9 mouse cellular contexts compared by ENCODE assay signal in genomic region chr14:121646617-121647016, GRCm38 (mm10).
DNase-seq lines count a peak whose midpoint lies in the region; ATAC-seq lines count a peak whose summit lies in the region.
"Had no signal": no experiment of that assay in that cellular context is flagged by ENCODE, and none has a peak within 500 bp of the region (broad histone marks: within the 10 kb centered on the region; RNA-seq: fewer than 3 reads in every experiment).

No protein-coding gene starts in this region.

- H3K36me3 ChIP-seq in heart, embryonic 11.5 days (ENCODE audit: control insufficient read depth, insufficient read depth, low read length) = no peaks in the 10 kb centered on the region
- no peaks in the 10 kb centered on the region for H3K36me3 ChIP-seq in neural tube, embryonic 15.5 days
- H3K36me3 ChIP-seq: liver, embryonic 13.5 days had no signal

- no peaks in the 10 kb centered on the region for H3K9me3 ChIP-seq in heart, embryonic 11.5 days (replicated peaks; ENCODE audit: control insufficient read depth, low read length)
- H3K9me3 ChIP-seq in neural tube, embryonic 15.5 days (replicated peaks) = no peaks in the 10 kb centered on the region
- H3K9me3 ChIP-seq: hindbrain, embryonic 15.5 days; liver, embryonic 13.5 days had no signal

- no peak overlapping the region for H3K4me3 ChIP-seq in heart, embryonic 11.5 days (ENCODE audit: low read depth, low read length)
- H3K4me3 ChIP-seq in neural tube, embryonic 15.5 days (replicated peaks) = no peak overlapping the region
- H3K4me3 ChIP-seq: hindbrain, embryonic 15.5 days; liver, embryonic 13.5 days had no signal

- no peak overlapping the region for H3K9ac ChIP-seq in heart, embryonic 11.5 days (ENCODE audit: low read depth, low read length)
- H3K9ac ChIP-seq in neural tube, embryonic 15.5 days (replicated peaks) = no peak overlapping the region
- H3K9ac ChIP-seq: hindbrain, embryonic 15.5 days; liver, embryonic 13.5 days had no signal

- 19% methylated on average over 10 of the region's 10 CpGs for WGBS in heart, embryonic 11.5 days (ENCODE audit: insufficient replicate concordance)
- 81% methylated on average over 10 of the region's 10 CpGs for WGBS in neural tube, embryonic 15.5 days

- peak; percentile 66 for DNase-seq in layer of hippocampus, adult 9-11 months
- DNase-seq in layer of hippocampus, adult 18-20 months (ENCODE audit: low spot score in 2 of 2) = no peak
- peak; percentile 77 for DNase-seq in cerebellum, adult 9-11 months
- DNase-seq in yolk sac, embryonic 10.5 days (ENCODE audit: low spot score) = no peak
- DNase-seq: liver, embryonic 13.5 days had no signal

- peaks cover 5% of the 10 kb centered on the region; the same call in 1 of the 2 replicates for H3K4me1 ChIP-seq in heart, embryonic 11.5 days (ENCODE audit: control insufficient read depth, insufficient read depth, low read length)
- H3K4me1 ChIP-seq in neural tube, embryonic 15.5 days = no peaks in the 10 kb centered on the region
- H3K4me1 ChIP-seq: hindbrain, embryonic 15.5 days; liver, embryonic 13.5 days had no signal

- no peak for ATAC-seq in heart, embryonic 11.5 days (replicated peaks; ENCODE audit: insufficient number of reproducible peaks, low FRiP score, low TSS enrichment)
- peak; percentile 55 for ATAC-seq in megakaryocyte, adult 5-6 weeks (ENCODE audit: poor library complexity, severe bottlenecking)
- ATAC-seq in neural tube, embryonic 15.5 days (ENCODE audit: low FRiP score) = no peak

- H3K27ac ChIP-seq in heart, embryonic 11.5 days (ENCODE audit: low read depth, low read length) = peak overlapping the region; percentile 75
- H3K27ac ChIP-seq in neural tube, embryonic 15.5 days (replicated peaks) = no peak overlapping the region
- H3K27ac ChIP-seq: hindbrain, embryonic 15.5 days; liver, embryonic 13.5 days had no signal

- H3K4me2 ChIP-seq in heart, embryonic 11.5 days = peak overlapping the region; percentile 27; the same call in 1 of the 2 replicates
- no peak overlapping the region for H3K4me2 ChIP-seq in neural tube, embryonic 15.5 days
- H3K4me2 ChIP-seq: hindbrain, embryonic 15.5 days; liver, embryonic 13.5 days had no signal

- no peaks in the 10 kb centered on the region for H3K27me3 ChIP-seq in heart, embryonic 11.5 days (ENCODE audit: control insufficient read depth, insufficient read depth, low read length)
- no peaks in the 10 kb centered on the region for H3K27me3 ChIP-seq in neural tube, embryonic 15.5 days (replicated peaks)
- H3K27me3 ChIP-seq: hindbrain, embryonic 15.5 days; liver, embryonic 13.5 days had no signal

Comparison
In these comparisons a context has a peak if more than half of its experiments do, and no peak if none do; other contexts are left out.
1. DNase-seq: peak in layer of hippocampus, adult 9-11 months (single experiment) and cerebellum, adult 9-11 months (single experiment); none in layer of hippocampus, adult 18-20 months (0 of 2) and yolk sac, embryonic 10.5 days (single experiment).